Mouse (Mus musculus): ENCODE results near the gene Dmpk. TPM values are rescaled to one million over a fixed set of nuclear protein-coding genes. Genes with fewer than 3 reads are reported as not detected.

Gene Dmpk
- total and polyA plus RNA-seq, 2 experiments from 2014 or later = 5.1 to 32.1 TPM

- Histone ChIP-seq H3K4me1 (ENCODE audit: insufficient read depth, low read length) (peaks cover 14% of the 10 kb centered on the region), H3K9me3 (ENCODE audit: low read length) (no peaks in the 10 kb centered on the region), H3K36me3 (ENCODE audit: insufficient read depth, low read length) (peaks cover 7% of the 10 kb centered on the region; the same call in 1 of the 2 replicates), H3K4me3 (ENCODE audit: low read depth, low read length) (peak overlapping the region; percentile 48), H3K9ac (replicated peaks; ENCODE audit: low read length, poor library complexity, severe bottlenecking) (peak overlapping the region; percentile 24; the same call in 1 of the 2 replicates), H3K27me3 (ENCODE audit: insufficient read depth, low read length) (peaks cover 8% of the 10 kb centered on the region), H3K27ac (ENCODE audit: low read depth, low read length) (no peak overlapping the region), H3K4me2 (ENCODE audit: low read depth, low read length, poor library complexity, severe bottlenecking) (peak overlapping the region; percentile 98)
- no peak for ATAC-seq (ENCODE audit: low FRiP score)
- 1% methylated on average over 19 of the region's 19 CpGs for WGBS
- DNase-seq (ENCODE audit: low spot score) = peak; percentile 37
- no peak for TF ChIP-seq CTCF (IDR thresholded peaks at IDR 0.05)
These were observed 12.1 kb downstream of the Dmpk start for GRCm38 (mm10) chr7:19095751-19096110.

GRCm38 (mm10) chr7:19096421-19096976, 12.8 kb downstream of the Dmpk start:
- TF ChIP-seq CTCF (IDR thresholded peaks at IDR 0.05) = no peak
- 52% methylated on average over 5 of the region's 5 CpGs for WGBS
- H3K4me3 ChIP-seq (ENCODE audit: low read depth, low read length) = no peak overlapping the region
- peaks cover 3% of the 10 kb centered on the region for H3K36me3 ChIP-seq (ENCODE audit: insufficient read depth, low read length)
- peaks cover 8% of the 10 kb centered on the region for H3K27me3 ChIP-seq (ENCODE audit: insufficient read depth, low read length)
- H3K9me3 ChIP-seq (ENCODE audit: low read length) = no peaks in the 10 kb centered on the region
- no peak overlapping the region for H3K27ac ChIP-seq (ENCODE audit: low read depth, low read length)
- H3K9ac ChIP-seq (replicated peaks; ENCODE audit: low read length, poor library complexity, severe bottlenecking) = peak overlapping the region; percentile 36; the same call in 1 of the 2 replicates
- H3K4me2 ChIP-seq (ENCODE audit: low read depth, low read length, poor library complexity, severe bottlenecking) = peak overlapping the region; percentile 98; the same call in 1 of the 2 replicates
- no peak for DNase-seq (ENCODE audit: low spot score)
- no peak for ATAC-seq (ENCODE audit: low FRiP score)
- H3K4me1 ChIP-seq (ENCODE audit: insufficient read depth, low read length) = peaks cover 14% of the 10 kb centered on the region

DNA sequence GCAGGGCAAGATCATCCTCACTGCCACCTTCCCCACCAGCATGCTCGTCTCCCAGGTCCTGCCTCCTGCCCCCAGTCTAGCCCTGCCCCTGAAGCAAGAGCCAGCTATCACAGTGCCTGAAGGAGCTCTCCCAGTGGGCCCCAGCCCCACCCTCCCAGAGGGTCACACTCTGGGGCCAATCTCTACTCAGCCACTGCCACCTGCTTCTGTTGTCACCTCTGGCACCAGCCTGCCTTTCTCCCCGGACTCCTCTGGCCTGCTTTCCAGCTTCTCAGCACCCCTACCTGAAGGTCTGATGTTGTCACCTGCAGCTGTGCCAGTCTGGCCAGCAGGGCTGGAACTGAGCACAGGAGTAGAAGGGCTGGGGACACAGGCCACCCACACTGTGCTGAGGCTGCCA, 13.6 kb downstream of the Dmpk start:
- Histone ChIP-seq H3K27me3 (ENCODE audit: insufficient read depth, low read length) (peaks cover 8% of the 10 kb centered on the region), H3K4me3 (ENCODE audit: low read depth, low read length) (no peak overlapping the region), H3K27ac (ENCODE audit: low read depth, low read length) (no peak overlapping the region), H3K9ac (replicated peaks; ENCODE audit: low read length, poor library complexity, severe bottlenecking) (no peak overlapping the region), H3K4me1 (ENCODE audit: insufficient read depth, low read length) (peaks cover 14% of the 10 kb centered on the region), H3K4me2 (ENCODE audit: low read depth, low read length, poor library complexity, severe bottlenecking) (no peak overlapping the region), H3K36me3 (ENCODE audit: insufficient read depth, low read length) (no peaks in the 10 kb centered on the region; the same call in none of the 2 replicates), H3K9me3 (ENCODE audit: low read length) (no peaks in the 10 kb centered on the region)
- ATAC-seq (ENCODE audit: low FRiP score) (no peak), DNase-seq (ENCODE audit: low spot score) (no peak)
- 66% methylated on average over 2 of the region's 2 CpGs for WGBS
- TF ChIP-seq CTCF (IDR thresholded peaks at IDR 0.05) = no peak

DNA sequence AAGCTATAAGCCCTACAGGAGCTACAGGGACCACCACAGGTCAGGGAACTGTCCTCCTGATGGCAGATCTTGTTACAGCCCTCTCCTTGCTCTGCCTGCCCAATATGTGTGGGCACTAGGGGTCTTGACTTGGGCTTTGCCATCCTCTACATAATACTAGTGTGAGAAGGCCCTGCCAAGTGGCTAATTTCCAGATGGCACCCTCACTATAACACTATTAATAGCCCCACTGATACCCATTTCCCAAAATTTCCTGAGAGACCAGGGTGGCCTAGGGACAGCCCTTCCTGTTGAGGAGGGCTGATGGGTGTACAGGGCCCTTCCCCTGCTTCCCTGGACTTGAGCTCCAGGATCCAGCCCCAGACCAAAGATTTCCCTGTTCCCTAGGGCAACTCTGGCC, 14.2 kb downstream of the Dmpk start:
- no peak for TF ChIP-seq CTCF (IDR thresholded peaks at IDR 0.05)
- Histone ChIP-seq H3K4me1 (ENCODE audit: insufficient read depth, low read length) (peaks cover 14% of the 10 kb centered on the region), H3K4me3 (ENCODE audit: low read depth, low read length) (no peak overlapping the region), H3K9me3 (ENCODE audit: low read length) (no peaks in the 10 kb centered on the region), H3K9ac (replicated peaks; ENCODE audit: low read length, poor library complexity, severe bottlenecking) (no peak overlapping the region), H3K4me2 (ENCODE audit: low read depth, low read length, poor library complexity, severe bottlenecking) (no peak overlapping the region), H3K36me3 (ENCODE audit: insufficient read depth, low read length) (peaks cover 2% of the 10 kb centered on the region), H3K27me3 (ENCODE audit: insufficient read depth, low read length) (peaks cover 8% of the 10 kb centered on the region), H3K27ac (ENCODE audit: low read depth, low read length) (no peak overlapping the region)
- DNase-seq (ENCODE audit: low spot score) = no peak
- ATAC-seq (ENCODE audit: low FRiP score) = no peak

DNA sequence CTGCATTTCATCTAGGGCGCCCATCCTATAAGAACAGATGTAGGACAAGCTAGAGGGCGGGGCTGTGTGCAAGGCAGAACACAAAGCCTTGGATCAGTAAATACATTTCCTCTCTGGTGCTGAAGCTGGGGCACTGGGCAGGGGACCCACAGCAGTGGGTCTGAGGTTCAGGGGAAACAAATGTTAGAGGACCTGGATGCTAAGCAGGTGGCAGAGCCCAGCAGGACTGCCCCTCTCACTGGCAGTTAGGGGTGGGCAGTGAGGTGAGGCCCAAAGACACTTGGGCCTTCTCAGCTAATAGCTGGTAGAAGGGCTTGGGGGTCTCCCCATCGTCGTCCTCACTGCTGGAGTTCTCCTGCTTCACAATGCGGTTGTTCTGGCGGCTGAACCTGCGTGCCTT, 15.2 kb downstream of the Dmpk start:
- Histone ChIP-seq H3K27me3 (ENCODE audit: insufficient read depth, low read length) (peaks cover 8% of the 10 kb centered on the region), H3K27ac (ENCODE audit: low read depth, low read length) (no peak overlapping the region), H3K4me1 (ENCODE audit: insufficient read depth, low read length) (peaks cover 14% of the 10 kb centered on the region), H3K4me3 (ENCODE audit: low read depth, low read length) (no peak overlapping the region), H3K9ac (replicated peaks; ENCODE audit: low read length, poor library complexity, severe bottlenecking) (no peak overlapping the region), H3K4me2 (ENCODE audit: low read depth, low read length, poor library complexity, severe bottlenecking) (no peak overlapping the region), H3K36me3 (ENCODE audit: insufficient read depth, low read length) (peaks cover 9% of the 10 kb centered on the region), H3K9me3 (ENCODE audit: low read length) (no peaks in the 10 kb centered on the region)
- no peak for DNase-seq (ENCODE audit: low spot score)
- no peak for ATAC-seq (ENCODE audit: low FRiP score)
- no peak for TF ChIP-seq CTCF (IDR thresholded peaks at IDR 0.05)
- 62% methylated on average over 7 of the region's 7 CpGs for WGBS

DNA sequence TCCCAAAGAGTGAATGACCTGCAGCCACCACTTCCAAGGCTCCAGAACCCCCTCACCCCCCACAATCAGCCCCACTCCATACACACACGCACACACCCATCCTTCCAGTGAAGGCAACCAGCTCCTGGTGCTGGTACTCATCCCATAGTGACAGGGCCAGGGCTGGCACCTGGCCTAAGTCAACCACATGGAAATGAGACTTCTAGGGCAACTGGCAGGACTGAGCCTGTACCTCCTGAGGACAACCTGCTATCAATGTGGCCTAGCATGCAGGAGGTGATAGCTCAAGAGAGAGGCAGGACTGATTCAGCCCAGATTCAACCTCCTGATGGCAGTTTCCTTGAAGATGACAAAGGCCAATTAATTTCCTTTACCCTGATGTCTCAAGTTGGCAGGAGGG, 16.6 kb downstream of the Dmpk start:
- Histone ChIP-seq H3K4me3 (ENCODE audit: low read depth, low read length) (no peak overlapping the region), H3K4me1 (ENCODE audit: insufficient read depth, low read length) (peaks cover 9% of the 10 kb centered on the region; the same call in 1 of the 2 replicates), H3K9me3 (ENCODE audit: low read length) (no peaks in the 10 kb centered on the region), H3K36me3 (ENCODE audit: insufficient read depth, low read length) (peaks cover 20% of the 10 kb centered on the region), H3K27ac (ENCODE audit: low read depth, low read length) (no peak overlapping the region), H3K9ac (replicated peaks; ENCODE audit: low read length, poor library complexity, severe bottlenecking) (no peak overlapping the region), H3K4me2 (ENCODE audit: low read depth, low read length, poor library complexity, severe bottlenecking) (no peak overlapping the region), H3K27me3 (ENCODE audit: insufficient read depth, low read length) (no peaks in the 10 kb centered on the region)
- WGBS = 83% methylated on average over 1 of the region's 1 CpGs
- ATAC-seq (ENCODE audit: low FRiP score) (no peak), DNase-seq (ENCODE audit: low spot score) (no peak)
- no peak for TF ChIP-seq CTCF (IDR thresholded peaks at IDR 0.05)

Measured in midbrain, postnatal 0 days (tissue).